Mouse (Mus musculus) CH12F3 (cell line): ENCODE measurements at regions not wholly inside any gene's neighbourhood (a gene's known extent, or its start where the extent isn't known, plus 50 kb on each side); places are given as distances from the start of the nearest gene placed in this dataset.

Experiments used
- in situ Hi-C: fragments of 300-500 bp; cut with MboI; formaldehyde crosslinking; loops from 2 replicates; pipeline ENCODE4 v1.14.3; 2020; ENCODE audit warnings: low sequenced_read_pairs

DNA sequence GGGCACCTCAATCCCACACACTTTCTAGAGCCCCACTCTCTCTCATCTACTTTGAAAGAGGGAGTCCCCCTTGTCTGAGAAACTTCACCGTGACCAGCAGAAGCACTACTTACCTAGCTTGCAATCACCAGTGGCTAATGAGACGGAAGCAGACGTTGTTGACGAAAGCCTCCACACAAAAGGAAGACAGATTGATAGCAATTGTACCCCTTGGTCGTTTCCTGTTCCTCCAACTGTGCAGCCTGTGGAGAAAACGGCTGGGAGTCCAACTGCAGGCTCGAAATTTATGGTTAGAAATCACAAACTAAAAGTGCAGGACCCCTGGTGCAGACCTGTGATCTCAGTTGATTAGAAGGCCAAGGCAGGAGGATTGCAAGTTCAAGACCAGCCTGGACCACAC lies 155.8 kb upstream of the Jarid2 start:
- in situ Hi-C loops = no loop called here

DNA sequence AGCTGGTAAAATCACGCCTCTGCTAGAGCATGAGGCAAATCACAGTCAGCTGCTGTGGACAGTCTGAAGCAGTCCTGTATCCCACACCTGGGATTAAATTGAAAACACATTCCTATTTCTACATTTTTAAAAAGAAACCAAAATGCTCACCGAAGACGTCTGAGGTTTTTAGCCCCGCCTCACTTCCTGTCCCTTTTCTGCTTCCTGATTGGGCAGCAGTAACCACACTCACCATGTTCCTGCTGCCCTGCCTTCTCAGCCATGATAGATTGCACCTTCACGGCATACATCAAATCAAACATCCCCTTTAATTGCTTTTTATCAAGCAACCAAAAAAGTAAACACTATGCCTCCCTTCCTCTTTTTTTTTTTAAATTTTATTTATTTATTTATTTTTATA lies 150.1 kb upstream of the Jarid2 start:
- in situ Hi-C loops = no loop called here

DNA sequence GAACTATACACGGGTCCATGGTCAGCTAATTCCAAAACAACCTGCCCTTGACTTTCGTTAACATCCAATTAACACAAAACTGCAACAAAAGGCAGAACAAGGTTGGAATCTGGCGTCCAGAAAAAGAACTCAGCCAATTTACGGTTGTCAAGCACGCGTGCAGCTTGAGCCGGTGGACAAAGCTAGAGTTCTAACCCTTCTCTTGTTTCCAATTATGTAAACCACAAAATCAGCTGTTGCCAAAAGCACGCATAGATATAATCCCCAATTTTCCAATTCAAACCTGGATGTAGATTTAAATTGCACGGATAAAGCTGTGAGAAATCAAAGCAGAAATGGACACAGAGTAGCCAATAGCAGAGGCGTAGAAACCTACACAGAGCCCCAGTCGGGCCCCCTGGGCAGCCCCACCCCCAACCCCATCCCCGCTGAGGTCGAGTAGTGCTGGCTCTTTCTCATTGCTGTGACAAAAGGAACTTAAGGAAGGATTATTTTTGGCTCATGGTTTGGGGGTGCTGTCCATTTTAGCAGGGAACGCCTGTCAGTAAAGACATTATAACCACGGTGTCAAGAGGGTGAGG lies 149.0 kb upstream of the Jarid2 start:
- in situ Hi-C loops = no loop called here

DNA sequence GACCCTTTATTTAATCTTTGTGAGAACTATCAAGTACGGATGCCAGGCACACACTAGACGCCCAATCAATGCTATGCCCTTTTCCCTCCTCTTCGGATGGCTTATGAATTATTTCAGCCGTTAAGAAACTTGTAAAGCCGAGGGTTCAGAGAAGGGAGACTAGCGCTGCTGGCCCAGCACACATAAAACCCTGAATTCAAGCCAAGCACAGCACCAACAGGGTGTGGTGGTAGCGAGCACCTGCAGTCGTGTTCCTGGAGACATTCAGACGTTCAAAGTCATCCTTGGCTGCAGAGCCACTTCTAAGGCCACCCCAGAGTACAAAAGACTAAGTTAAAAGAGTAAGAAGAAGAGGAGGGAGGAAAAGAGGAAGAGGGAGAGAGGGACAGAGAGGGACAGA lies 148.5 kb upstream of the Jarid2 start:
- in situ Hi-C loops = no loop called here

DNA sequence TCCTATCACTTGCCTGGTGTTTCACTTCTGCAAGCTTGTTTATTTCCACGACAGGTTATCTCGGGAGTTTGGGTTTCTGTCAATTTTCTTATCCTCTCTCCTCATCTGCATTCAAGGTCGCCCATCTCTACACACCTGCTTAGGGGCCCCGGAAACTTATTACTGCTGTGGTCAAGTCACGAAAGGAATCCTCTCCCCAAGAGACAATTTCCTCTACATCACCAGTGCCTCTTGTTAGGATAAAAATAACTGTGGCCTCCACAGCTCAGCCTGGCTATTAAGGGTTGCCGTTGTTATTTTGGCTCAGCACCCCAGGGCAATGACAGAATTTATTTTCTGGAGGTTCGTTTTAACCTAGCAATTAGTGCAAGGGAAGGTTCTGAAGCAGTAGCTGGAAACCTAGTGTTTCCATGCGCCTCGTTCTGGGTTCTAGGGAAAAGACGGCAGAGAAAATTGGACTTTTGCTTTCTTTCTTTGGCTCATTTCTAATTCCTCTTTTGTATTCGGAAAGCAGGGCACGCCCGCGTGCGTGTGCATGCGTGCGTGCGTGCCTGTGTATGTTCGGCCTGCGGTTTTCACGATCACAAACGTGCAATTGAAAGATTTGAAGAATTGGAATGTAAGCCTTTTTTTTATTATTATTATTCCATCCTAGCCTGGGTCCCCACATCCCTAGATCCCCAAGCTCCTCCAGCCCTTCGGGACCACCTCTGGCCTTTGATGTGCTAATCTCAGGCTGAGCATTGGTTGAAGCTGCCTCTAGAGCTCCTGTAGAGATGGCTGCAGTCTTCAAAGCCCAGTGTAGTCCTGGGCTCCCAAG lies 147.1 kb upstream of the Jarid2 start:
- in situ Hi-C loops = no loop called here

DNA sequence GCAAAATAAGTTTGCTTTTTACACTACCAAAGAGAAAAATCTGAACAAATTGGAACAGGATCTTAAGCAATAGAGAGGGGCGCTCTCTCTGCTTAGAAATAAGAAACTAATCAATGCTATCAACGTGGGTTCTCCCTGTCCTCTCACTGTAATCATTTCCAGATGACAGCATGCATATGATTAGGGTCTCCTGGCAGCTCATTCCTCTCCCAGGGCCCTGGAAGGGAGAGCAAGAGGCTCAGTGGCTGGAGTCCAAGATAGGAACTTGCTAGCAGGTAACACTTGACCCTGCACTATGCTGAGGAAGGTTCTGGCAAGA lies 146.5 kb upstream of the Jarid2 start:
- in situ Hi-C loops = no loop called here

DNA sequence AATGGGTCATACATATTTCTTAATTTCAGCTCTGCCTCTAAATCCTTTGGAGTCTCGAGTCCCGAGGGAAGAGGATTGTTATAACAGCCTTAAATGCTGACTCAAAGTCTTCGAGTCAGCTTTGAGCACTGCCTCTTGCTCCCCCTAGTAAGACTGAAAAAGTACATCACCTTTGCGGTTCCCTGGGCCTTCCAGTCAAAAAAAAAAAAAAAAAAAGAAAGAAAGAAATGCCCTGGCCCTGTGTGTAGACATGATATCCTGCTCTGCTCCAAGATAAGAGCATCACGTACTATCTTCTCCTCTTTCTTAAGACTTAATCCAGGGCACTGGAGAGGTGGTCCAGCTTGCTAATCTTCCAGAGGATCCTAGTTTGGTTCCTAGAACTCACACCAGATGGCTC lies 145.7 kb upstream of the Jarid2 start:
- in situ Hi-C loops = no loop called here

DNA sequence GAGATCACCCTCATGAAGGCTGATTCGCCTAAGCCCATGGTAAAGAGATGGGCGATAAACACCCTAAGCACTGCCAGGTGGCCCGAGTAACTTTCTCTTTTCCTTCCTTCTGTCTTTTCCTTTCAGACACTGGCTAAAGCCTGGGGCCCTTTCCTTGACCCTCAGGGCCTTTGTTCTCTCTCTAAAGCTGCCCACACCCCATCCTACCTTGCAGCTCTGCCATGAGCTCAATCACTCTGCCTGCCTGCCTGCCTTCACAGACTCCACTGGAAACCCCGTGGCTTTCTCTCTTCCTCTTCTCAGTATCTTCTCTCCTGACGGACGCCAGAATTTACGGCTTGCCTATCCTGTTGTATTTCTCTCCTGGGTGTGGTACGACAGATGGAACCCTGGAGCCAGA lies 145.1 kb upstream of the Jarid2 start:
- in situ Hi-C loops = no loop called here

DNA sequence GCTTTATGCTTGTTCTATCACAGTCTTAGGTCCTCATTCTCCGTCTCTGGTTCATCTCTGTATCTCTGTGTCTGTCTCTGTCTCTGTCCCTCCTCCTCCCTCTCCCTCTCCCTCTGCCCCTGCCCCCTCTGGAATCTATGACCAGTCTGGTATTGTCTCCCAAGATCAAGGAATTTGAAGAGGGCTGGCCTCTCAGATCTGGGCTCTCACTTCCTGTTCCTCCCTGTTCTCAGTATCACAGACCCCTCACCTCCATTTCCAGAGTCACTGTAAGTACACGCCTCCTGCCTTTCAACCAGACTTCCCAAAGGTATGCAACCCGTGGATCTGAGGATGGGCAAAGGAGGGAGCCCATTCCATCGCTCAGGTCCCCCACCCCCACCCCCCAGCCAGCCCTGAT lies 144.7 kb upstream of the Jarid2 start:
- in situ Hi-C loops = no loop called here

DNA sequence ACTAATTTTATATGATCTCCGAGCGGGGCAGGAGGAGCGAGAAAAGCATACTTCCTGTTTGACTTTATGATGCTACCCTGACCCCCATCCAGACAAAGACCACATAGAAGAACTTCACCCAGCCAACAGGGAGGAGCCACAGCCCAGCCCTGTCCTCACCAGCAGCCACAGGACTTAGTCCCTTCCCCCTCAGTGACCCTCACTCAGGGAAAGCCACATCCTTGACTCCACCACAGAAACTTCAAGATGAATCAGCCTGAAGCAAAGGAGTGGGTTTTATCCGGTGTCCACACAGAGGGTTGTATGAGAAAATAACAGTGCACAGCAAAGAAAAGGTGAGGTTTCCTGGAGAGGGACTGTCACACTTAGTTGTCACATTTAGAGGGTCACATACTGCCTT lies 141.4 kb upstream of the Jarid2 start:
- in situ Hi-C loops = no loop called here

DNA sequence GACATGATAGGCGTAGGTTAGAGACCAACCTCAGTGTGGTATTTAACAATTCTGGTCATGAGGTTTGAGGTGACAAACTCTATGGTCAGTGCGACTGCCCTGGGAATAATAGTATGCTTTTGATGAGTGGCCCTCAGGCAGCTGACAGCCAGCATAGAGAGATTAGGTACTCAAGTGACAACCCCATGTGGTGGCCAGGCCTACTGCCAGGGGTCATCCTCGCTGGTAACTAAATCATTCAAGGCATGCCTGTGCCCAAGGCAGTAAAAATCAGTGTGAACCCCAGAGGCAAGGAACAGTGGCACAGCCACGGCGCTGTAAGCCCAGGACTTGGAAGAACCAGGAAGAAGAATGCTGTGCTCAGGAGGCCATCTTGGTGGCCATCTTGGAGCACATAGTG lies 134.6 kb upstream of the Jarid2 start:
- in situ Hi-C loops = no loop called here

DNA sequence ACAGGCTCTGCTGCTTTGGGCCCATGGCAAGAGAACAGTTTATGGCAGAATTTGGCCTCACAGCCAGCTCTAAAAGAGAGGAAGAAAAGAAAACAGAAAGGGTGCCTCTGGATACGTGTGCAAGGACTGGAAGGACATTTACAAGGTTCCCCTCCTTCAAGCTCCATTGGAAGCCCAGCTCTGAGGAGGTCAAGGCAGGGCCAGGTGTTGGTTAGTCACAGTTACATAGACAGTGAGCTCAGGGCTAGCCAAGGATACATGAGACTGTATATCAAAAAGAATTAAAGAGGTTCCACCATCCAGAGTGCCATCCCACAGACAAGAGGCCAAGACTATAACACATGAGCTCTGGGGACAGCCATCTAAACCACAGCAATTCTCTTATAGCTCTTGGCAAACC lies 131.6 kb upstream of the Jarid2 start:
- in situ Hi-C loops = no loop called here

DNA sequence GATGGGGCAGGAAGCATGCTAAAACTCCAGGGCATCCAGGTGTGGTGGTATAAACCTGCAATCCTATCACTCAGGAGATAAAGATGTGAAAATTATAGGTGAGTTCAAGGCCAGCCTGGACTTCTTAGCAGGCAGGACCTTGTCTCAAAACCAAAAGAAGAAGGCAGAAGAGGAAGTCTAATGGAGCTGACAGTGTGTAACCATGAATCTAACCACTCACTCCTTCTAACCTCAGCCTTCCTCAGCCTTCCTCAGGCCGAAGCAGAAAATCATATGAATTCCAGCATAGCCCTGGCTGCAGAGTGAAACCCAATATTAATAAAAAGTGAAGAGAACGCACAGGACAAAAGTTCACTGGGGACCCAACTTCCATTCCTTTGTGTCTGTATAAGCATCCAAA lies 128.2 kb upstream of the Jarid2 start:
- in situ Hi-C loops = no loop called here

DNA sequence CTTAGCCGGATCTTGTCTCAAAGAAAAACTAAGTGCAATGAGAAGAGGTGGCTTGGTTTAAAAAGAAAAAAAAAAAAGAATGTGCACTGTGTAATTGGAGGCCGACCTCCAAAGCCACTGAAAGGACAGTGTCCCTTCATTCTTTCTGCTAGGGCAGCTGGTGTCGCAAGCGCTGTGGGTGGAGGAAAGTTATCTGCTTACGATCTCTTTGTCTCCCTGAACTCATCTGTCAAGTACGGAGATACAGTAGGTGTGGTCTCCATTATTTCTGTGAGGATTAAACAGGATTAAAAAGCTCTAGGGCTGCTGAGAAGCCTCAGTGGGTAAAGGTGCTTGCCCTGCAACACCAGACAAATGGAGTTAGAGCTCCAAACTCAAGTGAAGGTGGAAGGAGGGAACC lies 126.6 kb upstream of the Jarid2 start:
- in situ Hi-C loops = no loop called here

DNA sequence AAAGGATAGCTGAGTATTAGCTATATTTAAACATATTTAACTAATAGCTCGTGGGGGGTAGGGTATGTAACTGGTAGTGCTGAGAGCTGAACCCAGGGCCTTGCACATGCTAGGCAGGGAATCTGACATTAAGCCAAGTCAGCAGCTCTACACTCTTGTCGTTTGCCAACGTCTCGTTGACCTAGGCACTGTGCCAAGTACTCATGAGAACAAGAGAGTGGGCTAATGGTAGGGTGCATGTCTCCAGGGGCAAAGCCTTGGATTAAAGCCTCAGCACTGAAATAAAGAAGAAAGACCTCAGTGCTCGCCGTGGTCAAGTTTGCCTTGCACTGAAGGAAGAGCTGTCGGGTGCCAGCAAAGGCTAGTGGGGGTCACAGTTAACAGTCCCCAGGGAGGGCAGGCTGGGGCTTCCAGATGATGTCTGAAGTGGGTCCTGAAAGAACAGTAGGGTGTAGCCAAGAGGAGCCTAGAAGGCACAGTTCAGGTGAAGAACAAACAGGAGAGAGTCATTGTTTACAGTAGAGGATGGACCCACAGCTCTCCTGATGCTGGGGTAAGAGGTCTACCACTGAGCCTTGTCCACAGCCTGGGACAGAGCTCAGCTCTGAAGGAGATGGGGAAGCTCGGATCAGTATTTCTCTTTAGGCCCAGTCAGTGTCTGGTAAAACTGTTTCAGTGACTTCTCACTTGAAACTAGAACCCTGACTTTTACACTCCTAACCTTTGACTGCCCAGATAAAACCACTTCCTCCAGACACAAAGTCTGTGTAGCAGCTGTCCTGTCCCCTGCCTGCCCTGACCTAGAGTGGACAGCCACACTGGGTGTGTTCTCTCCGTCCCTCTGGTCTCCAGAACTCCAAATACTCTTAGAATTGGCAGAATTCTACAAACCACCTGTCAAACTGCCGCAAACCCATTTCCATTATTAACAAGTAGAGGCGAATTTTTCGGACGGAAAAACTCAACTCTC lies 121.7 kb upstream of the Jarid2 start:
- in situ Hi-C loops = no loop called here

DNA sequence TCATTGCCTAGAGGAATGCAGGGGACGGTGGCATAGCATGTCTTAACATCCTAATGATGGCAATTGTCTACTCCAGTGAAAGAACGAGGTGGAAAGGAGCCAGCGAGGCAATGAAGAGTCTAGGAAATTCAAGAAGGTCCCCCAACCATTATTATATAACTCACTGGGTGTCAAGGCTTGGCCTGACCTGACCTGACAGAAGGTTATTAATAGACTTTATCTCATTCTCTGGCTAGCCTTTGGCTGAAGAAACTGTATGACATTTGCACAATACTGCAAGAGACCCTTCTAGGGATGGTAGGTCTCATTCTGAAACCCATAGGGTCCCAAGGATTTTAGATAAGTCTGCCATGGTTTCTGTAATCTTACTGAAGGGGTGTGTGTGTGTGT lies 121.0 kb upstream of the Jarid2 start:
- in situ Hi-C loops = no loop called here

DNA sequence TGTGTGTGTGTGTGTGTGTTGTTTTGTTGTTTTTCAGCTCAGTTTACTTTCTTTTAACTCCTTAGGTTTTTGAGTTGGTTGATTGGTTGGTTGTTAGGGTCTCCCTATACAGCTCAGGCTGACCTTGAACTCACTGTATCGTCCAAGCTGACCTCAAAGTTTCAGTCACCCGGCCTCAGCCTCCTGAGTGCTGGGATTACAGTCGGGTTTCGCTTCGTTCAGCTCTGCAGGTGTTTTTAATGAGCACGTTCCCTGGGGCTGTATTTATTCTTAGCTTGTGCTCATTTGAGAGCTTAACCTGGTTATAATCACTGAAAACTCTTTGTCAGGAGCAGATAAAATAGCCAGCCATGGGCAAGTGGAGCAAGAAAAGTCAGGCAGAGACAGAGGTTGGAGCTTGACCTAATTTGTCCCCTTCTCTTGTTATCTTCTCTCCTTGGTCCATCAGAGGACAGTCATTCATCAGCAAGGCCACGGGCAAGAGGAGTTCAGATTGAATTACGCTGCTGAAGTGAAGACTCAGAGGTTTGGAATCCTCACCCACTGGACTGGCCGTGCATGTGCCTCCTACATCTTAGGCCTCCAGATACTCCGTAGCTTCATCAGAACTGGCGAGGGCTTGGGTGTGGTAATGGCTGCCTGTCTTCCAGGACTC lies 120.5 kb upstream of the Jarid2 start:
- in situ Hi-C loops = no loop called here

DNA sequence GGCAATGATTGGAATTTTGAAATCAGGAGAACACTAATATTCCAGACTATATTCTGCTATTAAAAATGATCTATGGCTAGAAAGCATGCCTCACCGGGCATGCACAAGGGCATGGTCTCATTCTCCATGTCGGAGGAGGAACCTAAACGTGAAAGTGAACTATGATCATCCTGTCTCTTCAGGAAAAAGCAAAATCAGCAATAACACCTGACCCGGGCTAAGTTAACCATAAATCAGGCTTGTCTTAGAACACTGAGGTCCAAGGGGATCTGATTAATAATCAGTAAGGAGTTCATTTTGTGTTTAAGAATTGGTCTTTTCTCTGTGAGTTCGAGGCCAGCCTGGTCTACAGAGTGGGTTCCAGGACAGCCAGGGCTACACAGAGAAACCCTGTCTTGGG lies 119.7 kb upstream of the Jarid2 start:
- in situ Hi-C loops = no loop called here

DNA sequence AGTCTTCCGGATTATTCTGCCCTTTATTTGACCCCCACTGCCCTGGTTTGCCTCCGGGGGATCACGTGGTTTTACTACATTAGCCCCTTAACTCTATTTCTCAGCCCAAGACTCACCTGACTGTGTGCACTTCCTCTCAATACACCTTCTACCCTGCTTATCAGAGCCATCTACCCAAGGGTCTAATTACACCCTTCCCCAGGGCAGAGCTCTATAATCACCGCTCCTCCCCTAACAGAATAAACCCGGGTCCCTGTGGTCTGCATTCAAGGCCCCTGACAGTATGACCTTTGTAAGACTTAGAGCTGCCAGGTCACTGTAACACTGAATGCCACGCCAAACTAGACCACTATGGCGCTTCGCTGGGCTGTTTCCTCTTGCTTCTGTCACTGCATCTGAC lies 113.6 kb upstream of the Jarid2 start:
- in situ Hi-C loops = no loop called here

DNA sequence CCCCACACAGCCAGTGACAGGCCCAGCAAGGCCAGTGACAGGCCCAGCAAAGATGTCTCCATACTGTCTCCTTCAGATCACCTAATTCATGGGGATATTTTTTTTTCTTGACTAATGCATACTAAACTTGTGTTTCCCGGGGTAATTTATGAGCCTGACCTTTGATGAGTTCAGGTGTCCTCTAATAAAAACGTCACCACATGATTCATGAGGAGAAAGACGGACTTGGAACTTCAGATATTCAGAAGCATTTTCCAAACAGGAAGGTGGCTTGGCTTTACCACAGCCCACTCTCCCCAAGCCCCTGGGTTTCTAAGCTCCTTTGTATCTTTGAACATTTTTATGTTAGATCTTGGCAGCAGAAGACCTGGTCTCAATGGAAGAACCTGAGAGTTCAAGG lies 110.9 kb upstream of the Jarid2 start:
- in situ Hi-C loops = no loop called here

DNA sequence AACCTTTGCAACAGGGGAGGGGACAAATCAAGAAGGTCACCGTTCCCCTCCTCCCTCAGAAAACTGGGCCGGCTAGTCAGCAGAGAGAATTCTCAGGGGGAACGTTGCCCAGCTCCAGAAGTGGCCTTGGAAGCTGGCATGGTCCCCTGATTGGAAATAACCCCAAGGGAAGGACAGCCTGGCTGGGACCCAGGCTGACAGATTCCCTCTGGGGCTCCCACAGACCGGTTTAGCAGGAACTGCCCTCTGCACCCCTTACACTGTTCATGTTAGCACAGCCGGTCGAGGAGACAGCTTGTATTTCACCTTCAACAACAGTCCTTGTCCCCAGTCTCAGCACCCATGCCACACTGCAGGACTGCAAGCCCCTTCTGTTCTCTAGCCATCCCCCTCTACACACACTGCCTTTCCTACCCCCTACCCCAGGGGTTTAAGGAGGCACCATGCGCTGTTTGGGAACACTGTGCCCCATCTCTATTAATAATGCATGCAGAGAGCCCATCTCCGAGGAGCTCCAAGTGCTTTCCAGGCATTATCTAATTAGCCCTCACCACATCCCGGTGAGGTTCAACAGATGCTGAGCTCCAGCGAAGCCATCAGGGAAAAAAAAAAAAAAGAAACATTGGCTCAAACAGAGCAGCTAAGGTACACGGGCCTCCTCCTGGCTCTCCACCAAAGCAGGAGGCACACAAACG lies 106.5 kb upstream of the Jarid2 start:
- in situ Hi-C loops = no loop called here
